Mouse (Mus musculus): ENCODE measurements around the gene Med21. TPM values are rescaled to one million over a fixed set of nuclear protein-coding genes. Genes with fewer than 3 reads are reported as not detected.

The Med21 gene
- polyA plus RNA-seq, 1 experiment = 59.9 TPM

DNA sequence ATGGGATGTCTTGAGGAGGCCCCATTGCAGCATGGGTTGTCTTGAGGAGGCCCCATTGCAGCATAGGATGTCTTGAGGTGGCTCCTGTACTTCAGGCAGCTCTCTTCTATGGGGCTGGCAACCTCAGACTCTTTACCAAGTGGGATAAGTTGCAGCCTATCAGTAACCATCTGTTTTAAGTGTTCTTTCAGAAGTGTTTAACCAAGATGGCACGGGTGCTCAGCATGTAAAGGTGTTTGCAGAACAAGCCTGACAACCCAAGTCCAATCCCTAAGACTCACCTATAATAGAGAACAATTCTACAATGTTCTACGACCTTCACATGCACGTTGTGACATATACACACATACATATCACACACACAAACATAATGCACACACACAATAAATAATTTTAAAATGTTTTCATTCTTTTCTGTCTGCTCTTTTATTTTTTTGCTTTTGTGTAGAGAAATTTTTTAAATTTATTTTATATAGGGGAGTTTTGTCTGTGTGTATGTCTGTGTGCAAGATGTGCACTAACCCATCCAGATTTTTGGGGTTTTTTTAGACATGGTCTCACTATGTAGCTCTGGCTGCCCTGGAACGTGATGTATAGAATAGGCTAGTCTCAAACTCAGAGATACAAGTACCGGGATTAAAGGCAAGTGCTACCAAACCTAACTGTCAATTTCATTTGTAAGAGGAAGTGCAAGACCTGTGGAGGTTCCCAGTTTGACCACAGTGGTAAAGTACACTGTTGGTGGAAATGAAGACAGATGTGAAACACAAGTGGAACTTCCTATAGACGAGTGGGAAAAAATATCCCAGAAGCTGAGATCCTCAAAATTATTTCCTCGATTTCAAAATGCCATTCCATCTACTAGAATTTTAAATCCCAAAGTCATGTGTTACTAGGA is 2.0 kb upstream of the Med21 start:
- 86% methylated on average over 7 of the region's 7 CpGs for WGBS

DNA sequence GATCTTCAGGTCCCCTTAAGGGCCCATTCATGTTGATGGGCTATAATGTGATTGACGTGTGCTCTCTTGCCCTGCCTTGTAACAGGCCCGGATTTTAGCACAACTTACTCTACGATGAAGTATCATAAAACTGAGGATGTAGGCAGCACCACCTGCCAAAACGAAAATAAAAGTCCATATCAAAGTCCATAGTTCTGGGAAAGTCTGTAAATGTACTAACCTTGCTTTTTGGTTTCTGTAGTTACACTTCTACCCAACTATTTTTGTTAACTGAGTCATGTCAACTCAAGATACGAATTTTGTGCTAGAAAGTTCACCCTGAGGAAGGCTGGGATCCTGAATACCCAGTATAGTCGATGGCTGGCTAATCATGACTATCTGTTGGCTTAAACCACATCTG is 1.4 kb upstream of the Med21 start:
- Histone ChIP-seq H3K27me3 (replicated peaks; ENCODE audit: control insufficient read depth, insufficient read depth, low read length) (no peaks in the 10 kb centered on the region), H3K4me1 (ENCODE audit: control insufficient read depth, insufficient read depth, low read length) (peaks cover 8% of the 10 kb centered on the region; the same call in 1 of the 2 replicates), H3K36me3 (ENCODE audit: control insufficient read depth, insufficient read depth, low read length) (no peaks in the 10 kb centered on the region), H3K27ac (ENCODE audit: insufficient read depth, low read depth, low read length) (peak overlapping the region; percentile 59), H3K4me3 (ENCODE audit: insufficient read depth, low read depth, low read length) (no peak overlapping the region)
- TF ChIP-seq CTCF (conservative IDR thresholded peaks at IDR 0.05; ENCODE audit: insufficient read depth, insufficient read length, low read depth, low read length) (no peak), POLR2A (IDR thresholded peaks at IDR 0.05; ENCODE audit: low read depth, low read length) (no peak)
- WGBS = 56% methylated on average over 6 of the region's 6 CpGs
- DNase-seq = peak; percentile 80

More for the DNA sequence above, 2.0 kb upstream of the Med21 start:
- Histone ChIP-seq H3K36me3 (ENCODE audit: control insufficient read depth, insufficient read depth, low read length) (no peaks in the 10 kb centered on the region), H3K27me3 (replicated peaks; ENCODE audit: control insufficient read depth, insufficient read depth, low read length) (no peaks in the 10 kb centered on the region), H3K4me3 (ENCODE audit: insufficient read depth, low read depth, low read length) (no peak overlapping the region), H3K4me1 (ENCODE audit: control insufficient read depth, insufficient read depth, low read length) (peaks cover 8% of the 10 kb centered on the region; the same call in 1 of the 2 replicates), H3K27ac (ENCODE audit: insufficient read depth, low read depth, low read length) (peak overlapping the region; percentile 59; the same call in 1 of the 2 replicates)
- no peak for DNase-seq
- no peak for TF ChIP-seq CTCF (conservative IDR thresholded peaks at IDR 0.05; ENCODE audit: insufficient read depth, insufficient read length, low read depth, low read length)
- TF ChIP-seq POLR2A (IDR thresholded peaks at IDR 0.05; ENCODE audit: low read depth, low read length) = no peak

DNA sequence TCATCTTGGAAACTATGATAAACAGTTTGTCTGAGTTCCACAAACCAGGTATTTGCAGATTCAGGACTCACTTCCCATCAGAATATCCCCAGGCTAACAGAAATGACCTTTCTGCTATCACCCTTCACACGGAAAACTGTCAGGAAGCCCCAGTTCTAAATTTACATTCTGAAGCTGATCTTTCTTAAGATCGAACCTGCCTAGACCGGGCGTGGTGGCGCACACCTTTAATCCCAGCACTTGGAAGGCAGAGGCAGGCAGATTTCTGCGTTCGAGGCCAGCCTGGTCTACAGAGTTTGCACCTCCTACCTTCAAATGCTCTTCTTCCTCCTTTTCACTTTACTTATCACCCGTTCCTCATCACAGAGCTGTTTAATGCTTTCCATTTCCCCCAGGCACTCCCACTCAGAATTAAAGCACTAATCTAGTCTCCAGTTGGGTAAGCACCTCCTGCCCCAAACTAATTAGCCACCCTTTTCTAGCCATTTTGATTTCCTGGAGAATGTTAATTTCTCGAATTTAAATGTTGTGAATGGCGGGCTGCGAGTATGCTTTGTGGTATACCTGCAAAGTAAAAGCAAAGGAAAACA is 631 bp upstream of the Med21 start:
- Histone ChIP-seq H3K27me3 (replicated peaks; ENCODE audit: control insufficient read depth, insufficient read depth, low read length) (no peaks in the 10 kb centered on the region), H3K4me1 (ENCODE audit: control insufficient read depth, insufficient read depth, low read length) (peaks cover 8% of the 10 kb centered on the region; the same call in 1 of the 2 replicates), H3K36me3 (ENCODE audit: control insufficient read depth, insufficient read depth, low read length) (no peaks in the 10 kb centered on the region), H3K27ac (ENCODE audit: insufficient read depth, low read depth, low read length) (peak overlapping the region; percentile 54), H3K4me3 (ENCODE audit: insufficient read depth, low read depth, low read length) (peak overlapping the region; percentile 81; the same call in 1 of the 2 replicates)
- TF ChIP-seq POLR2A (IDR thresholded peaks at IDR 0.05; ENCODE audit: low read depth, low read length) (no peak), CTCF (conservative IDR thresholded peaks at IDR 0.05; ENCODE audit: insufficient read depth, insufficient read length, low read depth, low read length) (no peak)
- no peak for DNase-seq
- WGBS = 53% methylated on average over 11 of the region's 11 CpGs

DNA sequence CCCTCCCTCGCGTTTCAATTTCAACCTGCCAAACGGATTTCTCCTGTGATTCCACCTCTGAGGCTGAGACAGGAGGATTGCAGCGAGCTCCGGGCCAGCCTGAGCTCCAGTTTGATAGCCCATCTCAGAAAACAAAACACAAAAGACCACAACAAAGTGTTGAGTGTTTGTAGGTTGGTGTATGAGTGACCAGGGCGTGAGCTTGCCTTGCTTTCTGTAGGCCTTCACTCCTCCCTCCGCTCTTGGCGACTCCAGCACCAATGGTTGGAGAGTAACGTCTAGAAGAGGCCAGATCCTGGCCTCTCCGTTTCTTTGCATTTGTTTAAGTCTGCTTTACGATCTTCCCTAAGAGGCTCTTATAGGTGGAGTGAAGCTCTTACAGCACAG is 830 bp downstream of the Med21 start:
- WGBS = 11% methylated on average over 11 of the region's 11 CpGs
- Histone ChIP-seq H3K27me3 (replicated peaks; ENCODE audit: control insufficient read depth, insufficient read depth, low read length) (no peaks in the 10 kb centered on the region), H3K4me3 (ENCODE audit: insufficient read depth, low read depth, low read length) (peak overlapping the region; percentile 81), H3K36me3 (ENCODE audit: control insufficient read depth, insufficient read depth, low read length) (no peaks in the 10 kb centered on the region), H3K27ac (ENCODE audit: insufficient read depth, low read depth, low read length) (peak overlapping the region; percentile 45), H3K4me1 (ENCODE audit: control insufficient read depth, insufficient read depth, low read length) (peaks cover 8% of the 10 kb centered on the region; the same call in 1 of the 2 replicates)
- TF ChIP-seq CTCF (conservative IDR thresholded peaks at IDR 0.05; ENCODE audit: insufficient read depth, insufficient read length, low read depth, low read length) (no peak), POLR2A (IDR thresholded peaks at IDR 0.05; ENCODE audit: low read depth, low read length) (no peak)
- peak; percentile 63 for DNase-seq

DNA sequence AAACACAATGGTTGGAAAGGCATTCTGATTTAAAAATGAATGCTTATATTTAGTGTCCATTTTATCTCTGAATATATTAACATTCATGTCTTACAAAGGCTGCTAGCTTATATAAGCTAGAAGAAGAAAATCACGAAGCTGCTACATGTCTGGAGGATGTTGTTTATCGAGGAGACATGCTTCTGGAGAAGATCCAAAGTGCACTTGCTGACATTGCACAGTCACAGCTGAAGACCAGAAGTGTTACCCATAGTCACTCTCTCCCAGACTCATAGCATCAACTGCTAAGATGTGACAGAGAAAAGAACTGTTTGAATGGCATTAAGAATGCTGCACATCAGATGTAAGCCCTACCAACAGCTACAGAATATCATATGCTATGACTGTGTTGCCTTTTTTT is 7.7 kb downstream of the Med21 start:
- peaks cover 4% of the 10 kb centered on the region; the same call in 1 of the 2 replicates for H3K4me1 ChIP-seq (ENCODE audit: control insufficient read depth, insufficient read depth, low read length)
- no peak overlapping the region for H3K4me3 ChIP-seq (ENCODE audit: insufficient read depth, low read depth, low read length)
- TF ChIP-seq CTCF (conservative IDR thresholded peaks at IDR 0.05; ENCODE audit: insufficient read depth, insufficient read length, low read depth, low read length) = no peak
- no peak for TF ChIP-seq POLR2A (IDR thresholded peaks at IDR 0.05; ENCODE audit: low read depth, low read length)
- H3K27ac ChIP-seq (ENCODE audit: insufficient read depth, low read depth, low read length) = no peak overlapping the region
- no peaks in the 10 kb centered on the region for H3K27me3 ChIP-seq (replicated peaks; ENCODE audit: control insufficient read depth, insufficient read depth, low read length)
- 38% methylated on average over 2 of the region's 2 CpGs for WGBS
- peak; percentile 68 for DNase-seq
- peaks cover 2% of the 10 kb centered on the region; the same call in 1 of the 2 replicates for H3K36me3 ChIP-seq (ENCODE audit: control insufficient read depth, insufficient read depth, low read length)

DNA sequence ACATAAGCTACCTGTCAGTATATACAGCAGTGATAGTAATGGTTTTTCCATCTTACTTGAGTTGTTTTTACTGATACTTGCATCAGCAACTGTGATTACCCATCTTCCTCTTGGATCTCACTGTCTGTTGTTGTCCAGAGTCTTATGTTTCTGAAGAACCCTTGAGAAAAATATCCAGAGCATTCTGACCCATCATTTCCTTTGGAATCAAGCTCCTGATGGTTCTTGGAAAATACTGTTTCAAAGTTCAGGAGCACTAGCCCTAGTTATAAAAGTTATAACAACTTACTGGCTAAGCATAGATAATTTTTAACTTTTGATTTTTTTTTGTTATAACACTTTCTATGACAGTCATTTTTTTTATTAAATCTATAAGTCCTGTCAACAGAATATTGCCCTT is 9.1 kb downstream of the Med21 start:
- H3K27me3 ChIP-seq (replicated peaks; ENCODE audit: control insufficient read depth, insufficient read depth, low read length) = no peaks in the 10 kb centered on the region
- TF ChIP-seq CTCF (conservative IDR thresholded peaks at IDR 0.05; ENCODE audit: insufficient read depth, insufficient read length, low read depth, low read length) (no peak), POLR2A (IDR thresholded peaks at IDR 0.05; ENCODE audit: low read depth, low read length) (no peak)
- H3K36me3 ChIP-seq (ENCODE audit: control insufficient read depth, insufficient read depth, low read length) = peaks cover 2% of the 10 kb centered on the region; the same call in 1 of the 2 replicates
- no peak overlapping the region for H3K27ac ChIP-seq (ENCODE audit: insufficient read depth, low read depth, low read length)
- peak; percentile 76 for DNase-seq
- H3K4me3 ChIP-seq (ENCODE audit: insufficient read depth, low read depth, low read length) = no peak overlapping the region
- H3K4me1 ChIP-seq (ENCODE audit: control insufficient read depth, insufficient read depth, low read length) = peaks cover 4% of the 10 kb centered on the region; the same call in 1 of the 2 replicates

DNA sequence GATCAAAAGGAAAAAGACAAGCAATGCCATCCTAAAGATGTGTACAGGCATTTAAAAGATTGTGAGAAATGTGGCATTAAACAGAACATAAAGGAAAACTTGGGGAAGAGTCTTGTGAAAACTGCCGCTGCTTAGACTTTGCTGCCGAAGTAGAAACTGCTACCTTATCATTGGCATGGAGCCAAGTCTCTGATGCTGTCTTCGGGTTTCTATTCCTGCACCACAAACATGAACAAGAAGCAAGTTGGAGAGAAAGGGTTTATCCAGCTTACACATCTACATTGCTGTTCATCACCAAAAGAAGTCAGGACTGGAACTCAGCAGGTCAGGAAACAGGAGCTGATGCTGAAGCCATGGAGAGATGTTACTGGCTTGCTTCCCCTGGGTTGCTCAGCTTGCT is 10.8 kb downstream of the Med21 start:
- DNase-seq = peak; percentile 38
- peaks cover 2% of the 10 kb centered on the region; the same call in 1 of the 2 replicates for H3K36me3 ChIP-seq (ENCODE audit: control insufficient read depth, insufficient read depth, low read length)
- 31% methylated on average over 3 of the region's 3 CpGs for WGBS
- TF ChIP-seq CTCF (conservative IDR thresholded peaks at IDR 0.05; ENCODE audit: insufficient read depth, insufficient read length, low read depth, low read length) (no peak), POLR2A (IDR thresholded peaks at IDR 0.05; ENCODE audit: low read depth, low read length) (no peak)
- no peak overlapping the region for H3K27ac ChIP-seq (ENCODE audit: insufficient read depth, low read depth, low read length)
- H3K4me3 ChIP-seq (ENCODE audit: insufficient read depth, low read depth, low read length) = no peak overlapping the region
- no peaks in the 10 kb centered on the region for H3K27me3 ChIP-seq (replicated peaks; ENCODE audit: control insufficient read depth, insufficient read depth, low read length)
- peaks cover 4% of the 10 kb centered on the region; the same call in 1 of the 2 replicates for H3K4me1 ChIP-seq (ENCODE audit: control insufficient read depth, insufficient read depth, low read length)

Measured in kidney, adult 2 months (tissue).